Mouse (Mus musculus) thymus, postnatal 10 days (tissue): ENCODE results near the gene Suco.
A peak's percentile ranks its signal among the peaks of the same experiment; 100 is the strongest.

Experiments
- DNase-seq, 2 experiments: peaks; one replicate each; pipeline ENCODE4 v3.0.0; 2021; ENCODE audit warnings: low spot score in 2 of 2

Suco gene

DNA sequence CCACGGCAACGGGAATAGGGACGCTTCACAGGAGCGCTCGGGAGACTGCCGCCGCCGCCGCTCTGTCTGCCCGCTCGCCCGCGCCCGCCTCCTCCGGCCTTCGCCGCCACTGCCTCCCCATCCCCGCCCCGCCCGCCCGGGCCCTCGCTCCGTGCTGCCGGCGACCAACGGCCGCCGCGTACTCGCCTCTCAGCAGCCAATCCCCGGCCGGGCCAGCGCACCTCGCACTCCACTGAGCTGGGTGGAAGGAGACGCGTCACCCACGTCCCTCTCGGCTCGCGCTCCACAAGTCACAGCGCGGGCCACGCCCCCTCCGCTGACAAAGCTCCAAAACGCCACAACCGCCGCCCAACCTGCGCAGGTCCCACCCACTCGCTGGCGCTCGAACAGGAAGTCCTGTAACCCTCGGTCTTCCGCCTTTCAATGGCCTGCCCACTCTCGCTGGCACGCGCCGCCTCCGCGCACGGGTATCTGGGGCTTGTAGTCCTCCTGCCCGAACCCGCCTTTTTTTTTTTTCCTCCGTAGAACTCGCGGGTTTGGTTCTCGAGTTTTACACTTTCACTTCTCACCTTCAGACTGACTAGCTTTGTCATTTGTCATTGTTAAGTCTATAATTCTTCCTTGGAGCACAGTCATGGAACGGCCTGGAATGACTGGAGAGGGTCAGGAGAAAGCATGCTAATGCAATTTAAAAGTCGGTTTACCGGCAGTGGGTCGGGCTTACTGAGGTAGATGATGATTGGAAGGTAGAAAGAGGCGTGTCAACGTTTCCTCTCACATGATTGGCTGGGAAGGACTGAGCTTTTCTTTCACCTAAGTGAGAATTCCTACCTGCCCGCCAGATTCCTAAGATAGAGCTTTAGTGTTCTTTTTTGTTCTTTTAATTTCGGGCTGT is at the start of gene Suco:
Gene Suco (minus strand): TSS at position 130 of the 895 bp plus-strand sequence.
- DNase-seq: peak; percentile 98 to 100

DNA sequence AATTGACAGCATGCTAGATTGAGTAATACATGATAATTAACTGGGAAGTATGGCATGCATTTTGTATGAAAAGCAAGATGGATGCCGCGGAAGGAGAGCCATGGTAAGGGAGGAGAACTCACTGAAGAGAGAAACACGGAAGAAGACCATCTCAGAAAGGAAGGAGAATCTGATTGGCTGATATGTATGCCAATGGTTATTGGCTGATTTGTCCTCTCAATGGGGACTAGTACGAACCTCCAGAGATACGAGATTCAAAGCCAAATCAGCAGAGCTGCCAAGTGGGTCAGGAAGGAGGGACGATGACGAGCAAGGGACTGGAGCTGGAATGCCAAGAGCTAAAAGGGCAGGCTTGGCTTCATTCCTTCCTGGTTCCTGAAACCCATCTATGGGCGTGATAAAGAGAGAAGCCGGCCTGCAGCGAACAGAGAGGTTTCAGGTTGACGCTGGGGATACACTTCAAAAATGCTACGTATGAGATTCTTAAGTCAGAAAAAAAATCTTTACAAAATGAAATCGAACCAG is 48.9 kb upstream of the Suco start:
- DNase-seq: no peak

DNA sequence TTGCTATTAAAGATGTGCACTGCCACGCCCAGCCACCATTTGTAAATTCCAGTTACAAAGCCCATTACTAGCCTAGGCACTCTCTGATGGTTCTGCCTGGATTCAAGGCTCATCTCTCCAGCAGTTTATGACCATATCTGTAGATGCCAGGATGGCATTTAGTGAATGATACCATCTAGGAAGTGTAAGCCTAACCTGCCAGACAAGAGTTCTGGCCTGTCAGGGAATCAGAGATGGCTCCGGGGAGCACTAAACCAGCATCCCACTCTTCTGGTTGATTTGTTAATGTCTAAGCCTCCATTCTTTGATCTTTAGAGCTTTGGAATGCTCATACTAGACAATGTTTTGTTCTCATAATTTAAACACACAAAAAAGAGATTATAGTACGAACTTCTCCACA is 47.8 kb upstream of the Suco start:
- DNase-seq: no peak

DNA sequence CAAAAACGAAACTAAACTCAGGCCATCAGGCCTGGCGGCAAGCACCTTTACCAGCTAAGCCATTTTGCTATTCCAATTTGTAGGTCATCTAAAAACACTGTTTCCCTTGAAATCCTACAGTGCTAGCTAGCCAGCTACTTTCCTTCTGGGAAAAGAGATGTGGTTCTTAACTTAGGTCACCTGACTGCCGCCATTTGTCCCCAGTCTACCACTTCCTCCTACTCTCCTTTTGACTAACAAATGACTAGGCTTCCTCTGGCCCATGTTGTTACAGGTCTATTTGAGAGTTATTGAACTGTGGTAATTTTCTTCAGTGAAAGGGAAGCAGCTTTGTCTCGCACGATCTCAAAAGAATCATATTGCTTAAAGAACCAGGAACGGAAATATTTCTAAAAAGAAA is 45.4 kb upstream of the Suco start:
- no peak for DNase-seq

DNA sequence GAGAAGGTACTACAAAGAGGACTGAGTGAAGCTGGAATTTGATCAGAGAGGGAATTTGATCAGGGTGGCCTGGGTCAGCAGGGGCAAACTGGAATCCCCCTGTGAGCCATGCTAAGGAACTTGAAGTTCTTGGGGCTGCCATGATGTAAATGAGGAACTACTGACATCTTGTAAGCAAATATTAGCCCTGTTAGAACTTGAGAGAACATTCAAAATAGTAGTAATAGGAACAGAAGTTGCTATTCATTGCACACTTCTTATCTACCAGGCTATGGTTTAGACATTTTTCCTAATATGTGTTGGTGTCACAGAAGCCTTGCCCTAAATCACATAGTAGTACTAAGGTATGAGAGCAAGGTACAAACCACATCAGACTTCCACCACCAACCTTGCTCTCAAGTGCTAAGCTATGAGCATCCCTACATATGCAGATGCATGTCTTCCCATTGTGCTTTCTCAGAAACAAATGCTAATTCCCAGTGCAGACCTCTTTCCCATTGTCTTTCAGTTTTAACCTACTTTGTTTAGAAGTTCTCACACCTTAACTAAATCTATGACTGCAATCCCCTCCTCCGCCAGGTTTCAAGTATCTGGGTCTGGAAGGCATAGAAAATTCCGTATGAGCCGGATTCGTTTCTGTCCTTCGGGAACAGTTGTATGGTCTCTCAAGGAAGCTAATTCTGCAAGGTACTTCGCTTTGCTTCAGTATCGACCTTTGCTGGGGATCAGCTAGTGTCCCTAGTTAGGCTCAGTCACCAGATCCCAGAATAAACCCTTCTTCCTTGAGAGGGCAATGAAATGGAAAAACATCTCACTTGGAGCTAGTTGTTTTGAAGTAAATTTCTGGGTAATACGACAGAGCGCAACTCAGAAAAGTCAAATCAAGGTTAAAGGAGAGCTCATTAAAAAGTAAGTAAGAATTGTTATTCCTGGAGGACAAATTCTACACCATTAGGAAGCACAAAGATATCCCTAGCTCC is 44.3 kb upstream of the Suco start:
- DNase-seq: no peak

DNA sequence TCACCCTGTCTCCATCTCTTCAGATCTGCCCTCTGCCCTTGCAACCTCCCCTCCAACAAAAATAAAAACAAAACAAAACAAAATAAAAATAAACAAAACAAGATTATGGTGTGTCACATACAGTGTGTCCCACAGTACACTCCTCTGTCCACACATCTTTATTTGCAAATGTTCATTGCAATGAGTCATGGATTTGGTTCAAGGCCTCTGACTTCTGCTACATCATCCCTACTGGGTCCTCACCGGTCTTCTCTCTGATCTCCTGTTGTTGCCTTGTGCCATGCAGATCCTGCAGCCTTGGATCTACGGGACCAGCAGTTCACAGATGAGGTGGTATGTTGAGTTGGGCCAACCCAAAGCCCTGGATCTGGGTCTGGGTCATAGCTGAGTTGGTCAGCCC is 43.1 kb upstream of the Suco start:
- DNase-seq: no peak

DNA sequence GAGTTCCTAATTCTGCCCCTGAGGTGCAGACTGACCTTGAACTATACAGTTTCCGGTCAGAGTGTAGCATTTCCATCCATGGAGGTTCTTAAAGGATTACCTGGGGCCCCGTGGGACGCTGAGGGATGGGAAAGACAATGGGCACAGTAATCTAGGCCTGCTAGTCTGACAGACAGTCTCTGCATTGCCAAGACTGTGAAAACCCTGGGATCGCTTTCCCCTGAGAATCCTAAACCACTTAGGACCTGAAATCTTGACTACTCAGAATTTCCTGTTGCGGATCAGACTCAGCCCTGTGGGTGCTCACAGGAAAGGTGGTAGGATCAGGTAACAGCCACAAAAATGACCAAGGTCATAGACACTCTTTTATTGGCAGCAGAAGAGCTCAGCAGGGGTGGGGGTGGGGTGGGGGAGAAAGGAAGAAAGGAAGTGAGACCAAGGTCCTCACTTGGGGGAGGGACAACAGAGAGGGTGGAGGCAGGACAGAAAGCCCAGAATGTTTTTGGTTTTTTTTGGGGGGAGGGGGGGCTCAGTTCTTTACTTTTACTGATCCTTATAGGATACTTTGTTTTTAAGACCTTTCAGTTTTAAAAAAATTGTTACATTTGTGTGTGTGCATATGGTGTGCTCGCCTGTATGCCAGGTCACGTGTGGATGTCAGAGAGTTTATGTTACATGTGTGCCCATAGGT is 42.3 kb upstream of the Suco start:
- no peak for DNase-seq

DNA sequence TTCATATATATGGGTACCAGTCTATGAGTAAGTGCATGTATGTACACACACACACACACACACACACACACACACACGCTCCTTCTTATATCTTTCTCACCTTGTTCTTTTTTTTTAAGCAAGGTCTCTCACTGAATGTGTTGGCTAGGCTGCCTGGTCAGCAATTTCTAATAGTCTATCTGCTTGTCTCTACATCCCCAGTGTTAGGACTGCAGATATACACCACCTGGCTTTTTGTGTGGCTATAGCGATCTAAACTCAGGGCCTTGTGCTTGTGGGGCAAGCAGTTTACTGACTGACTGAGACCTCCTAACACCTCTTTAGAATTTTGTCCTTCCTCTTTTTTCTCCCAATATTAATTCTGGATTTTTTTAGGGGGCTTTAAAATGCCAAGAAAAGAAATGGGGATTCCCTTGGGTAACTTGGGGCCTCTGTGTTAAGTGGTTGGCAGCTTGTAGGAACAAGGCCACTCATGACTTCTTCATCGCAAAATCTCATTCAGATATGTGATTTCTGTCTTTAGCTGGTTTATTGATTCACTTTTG is 41.5 kb upstream of the Suco start:
- no peak for DNase-seq

DNA sequence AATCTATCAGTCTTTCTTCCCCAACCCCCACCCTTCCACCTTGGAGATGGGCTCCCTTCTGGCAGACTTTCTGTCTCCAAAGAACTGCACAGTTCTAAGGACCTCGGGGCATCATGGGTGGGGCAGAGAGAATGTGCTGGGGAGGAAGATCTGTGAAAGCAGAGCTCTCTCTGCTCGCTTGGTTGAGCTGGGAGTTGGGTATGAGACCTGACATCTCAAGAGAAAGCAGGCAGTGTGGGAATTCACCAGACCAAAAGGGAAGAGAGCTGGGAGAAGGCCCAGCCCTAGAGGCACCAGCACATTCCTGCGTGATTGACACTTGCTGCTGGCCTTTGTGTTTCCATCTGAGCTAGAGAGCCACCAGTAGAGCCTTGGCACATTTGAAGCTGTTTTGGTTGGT is 39.6 kb upstream of the Suco start:
- no peak for DNase-seq

DNA sequence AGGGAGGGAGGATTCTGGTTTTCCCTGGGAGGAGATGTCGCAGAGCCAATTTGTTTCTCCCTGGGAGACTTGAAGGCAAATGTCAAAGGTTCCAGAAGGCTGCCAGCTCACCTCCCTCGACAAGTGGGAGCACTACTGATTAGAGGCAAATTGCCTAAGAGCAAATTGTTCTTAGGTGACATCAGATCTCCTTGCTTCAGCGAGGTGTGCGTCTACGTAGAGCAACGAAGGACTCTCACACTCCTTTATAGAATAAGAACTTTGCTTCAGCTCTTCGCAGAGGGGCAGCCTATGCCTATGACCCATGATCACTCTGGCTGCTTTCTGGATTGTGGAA is 37.1 kb upstream of the Suco start:
- DNase-seq: no peak

DNA sequence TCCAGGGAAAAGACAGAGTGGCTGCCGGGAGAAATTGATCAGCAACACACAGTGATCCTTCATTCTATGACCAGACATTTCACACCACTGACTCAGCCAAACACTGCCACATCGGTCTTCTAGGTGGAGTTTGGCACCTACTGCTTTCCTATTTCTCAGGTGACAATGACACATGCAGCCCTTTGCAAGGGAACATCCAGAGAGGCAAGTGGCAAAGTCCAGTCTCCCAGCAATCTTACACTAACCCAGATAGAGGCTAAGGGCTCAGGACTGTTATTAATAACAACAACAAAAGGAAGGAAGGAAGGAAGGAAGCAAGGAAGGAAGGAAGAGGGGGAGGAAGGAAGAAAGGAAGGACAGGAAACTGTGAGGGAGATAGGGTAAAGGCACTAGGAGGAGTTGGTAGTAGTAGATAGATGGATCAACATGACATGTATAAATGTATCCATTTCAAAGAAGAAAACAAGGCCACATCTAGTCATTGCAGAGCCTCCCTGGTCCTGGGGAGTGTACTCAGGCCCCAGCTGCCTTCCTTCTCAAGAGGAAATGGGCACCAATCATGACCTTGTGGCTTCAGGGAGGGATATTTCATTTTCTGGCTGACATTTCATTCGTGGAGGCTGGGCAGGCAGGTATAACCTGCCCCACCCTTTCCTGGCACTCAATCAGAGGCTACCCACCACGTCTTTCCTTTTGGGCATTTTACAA is 36.6 kb upstream of the Suco start:
- DNase-seq: no peak

DNA sequence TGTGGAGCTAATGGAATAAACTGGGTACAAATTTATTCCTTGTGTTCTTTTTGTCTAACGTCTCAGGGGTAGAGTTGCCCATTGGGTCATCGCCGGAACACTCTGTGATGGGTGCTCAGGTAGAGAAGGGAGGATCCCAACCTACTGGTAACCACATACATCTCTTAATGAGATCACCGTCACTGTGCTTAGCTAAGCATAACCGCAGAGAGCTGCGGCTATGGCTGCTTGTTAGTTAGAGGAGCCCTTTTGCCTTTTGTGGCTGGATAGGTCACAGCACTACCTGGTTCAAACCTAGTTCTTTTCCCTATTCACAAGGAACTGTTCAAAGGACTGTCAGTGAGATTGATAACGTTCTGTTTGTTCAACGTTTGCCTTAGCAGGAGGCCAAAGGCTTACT is 32.6 kb upstream of the Suco start:
- DNase-seq: no peak

DNA sequence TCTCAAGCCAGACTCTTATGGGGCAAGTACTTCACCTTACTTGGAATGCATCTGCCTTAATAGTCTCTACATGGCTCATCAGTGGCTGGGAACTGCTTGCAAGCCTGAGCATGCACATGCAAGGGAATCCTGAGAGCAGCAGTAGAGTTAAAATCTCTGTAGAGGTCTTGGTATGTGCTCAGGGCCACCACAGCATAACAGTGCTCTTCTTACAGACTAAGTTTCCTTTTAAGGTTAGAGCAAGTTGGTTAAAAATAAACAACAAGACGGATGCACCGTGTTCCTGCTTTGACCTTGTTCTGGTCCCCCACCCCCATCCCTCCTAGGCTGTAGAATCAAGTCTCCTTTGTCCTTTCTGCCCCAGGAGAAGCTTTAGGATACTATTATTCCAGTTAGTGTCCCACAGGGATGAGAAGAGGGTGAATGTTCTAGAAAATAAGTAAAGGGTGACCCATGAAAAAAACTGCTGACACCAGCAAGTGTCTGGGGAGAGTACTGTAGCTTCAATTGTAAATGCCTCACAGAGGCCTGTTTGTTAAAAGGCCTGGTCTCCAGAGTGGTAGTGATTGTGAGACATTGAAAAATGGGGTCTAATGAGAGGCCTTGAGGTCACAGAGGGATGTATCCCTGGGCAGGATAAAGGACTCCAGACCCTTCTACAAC is 31.4 kb upstream of the Suco start:
- no peak for DNase-seq

DNA sequence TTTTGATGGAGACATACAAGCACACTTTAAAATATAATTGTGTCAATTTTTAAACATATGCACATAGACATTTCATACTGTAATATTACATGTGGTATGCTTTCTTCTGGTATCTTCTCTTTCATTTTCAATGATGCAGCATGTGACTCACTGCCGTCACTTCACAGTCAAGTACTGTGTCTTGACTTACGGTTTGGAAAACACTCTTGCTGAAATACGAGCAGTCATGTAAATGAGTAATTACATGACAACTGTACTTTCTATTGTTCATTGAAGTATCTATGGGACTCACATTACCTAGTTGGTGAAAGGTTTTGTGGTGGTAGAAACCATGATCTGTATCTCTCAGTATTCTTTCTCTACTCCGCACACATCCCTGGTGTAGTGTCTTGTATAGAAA is 30.6 kb upstream of the Suco start:
- DNase-seq: no peak

DNA sequence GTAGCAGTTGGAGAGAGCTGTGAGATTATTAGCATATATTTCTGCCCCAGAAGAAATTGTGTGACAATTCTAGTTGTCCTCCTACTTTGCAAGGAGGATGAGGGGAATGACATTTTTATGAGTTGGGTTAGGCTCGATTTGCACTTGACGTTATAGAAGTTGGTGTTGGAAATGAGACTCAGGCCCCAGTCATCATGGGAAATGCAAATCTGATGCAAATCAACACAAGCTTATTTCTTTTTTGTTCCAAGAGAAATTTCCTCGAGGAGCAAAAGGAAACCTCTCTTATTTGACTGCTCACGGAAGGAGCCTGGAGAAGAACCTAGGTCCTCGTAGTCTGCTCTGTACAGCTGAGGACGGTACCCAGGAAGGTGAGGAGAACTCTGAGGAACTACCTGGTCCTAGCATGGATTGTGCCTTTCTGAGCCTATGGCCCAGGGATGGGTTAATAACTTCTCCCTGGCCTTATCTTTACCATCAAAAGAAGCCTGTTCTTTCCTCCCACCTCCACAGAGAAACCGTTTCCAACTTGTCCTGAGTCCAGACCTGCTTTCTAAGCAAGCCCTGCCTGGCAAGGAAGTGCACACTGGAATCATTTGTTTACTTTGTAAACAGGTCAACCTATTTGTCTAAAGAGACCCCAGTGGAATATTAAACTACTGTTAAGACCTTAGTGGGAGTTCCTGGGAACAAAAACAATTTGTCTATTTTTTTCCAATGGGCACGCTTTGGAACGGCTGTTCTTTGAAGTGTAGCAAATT is 26.4 kb upstream of the Suco start:
- DNase-seq: no peak

DNA sequence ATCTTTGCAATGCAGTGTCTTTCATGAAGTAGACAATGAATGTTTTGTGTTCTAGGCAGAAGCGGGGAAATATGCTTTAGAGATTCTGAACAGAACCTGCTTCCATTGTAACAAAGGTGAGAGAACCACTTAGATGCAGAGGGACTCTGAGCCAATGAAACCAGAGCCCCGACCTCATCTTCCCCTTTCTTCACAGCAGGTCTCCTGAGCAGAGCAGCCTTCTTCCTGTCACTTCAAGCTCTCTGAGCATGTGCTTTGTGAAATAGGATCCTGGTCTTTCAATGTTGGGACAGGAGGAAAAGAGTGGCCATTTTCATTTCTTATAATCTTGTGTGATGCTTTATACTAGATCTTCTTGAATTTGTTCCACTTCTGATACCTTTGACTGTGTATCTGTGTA is 23.6 kb upstream of the Suco start:
- no peak for DNase-seq

DNA sequence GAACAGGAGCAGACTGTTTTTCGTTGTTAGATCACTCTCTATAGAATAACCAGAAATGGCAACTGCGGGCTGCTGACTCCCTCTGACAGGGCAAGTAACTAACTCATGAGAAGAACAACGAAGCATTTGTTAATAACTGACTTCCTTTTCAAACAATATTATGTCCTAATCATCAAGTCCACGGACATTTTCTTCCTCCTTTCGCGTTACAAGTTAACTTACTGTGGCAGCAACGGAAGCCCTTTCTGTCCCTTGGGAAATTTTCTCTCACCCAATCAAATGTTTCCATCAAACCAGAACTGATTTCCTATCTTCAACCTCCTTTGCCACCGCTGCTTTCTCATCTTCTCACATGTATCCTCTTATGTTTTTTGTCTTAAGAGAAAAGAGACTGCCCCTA is 20.8 kb upstream of the Suco start:
- no peak for DNase-seq

DNA sequence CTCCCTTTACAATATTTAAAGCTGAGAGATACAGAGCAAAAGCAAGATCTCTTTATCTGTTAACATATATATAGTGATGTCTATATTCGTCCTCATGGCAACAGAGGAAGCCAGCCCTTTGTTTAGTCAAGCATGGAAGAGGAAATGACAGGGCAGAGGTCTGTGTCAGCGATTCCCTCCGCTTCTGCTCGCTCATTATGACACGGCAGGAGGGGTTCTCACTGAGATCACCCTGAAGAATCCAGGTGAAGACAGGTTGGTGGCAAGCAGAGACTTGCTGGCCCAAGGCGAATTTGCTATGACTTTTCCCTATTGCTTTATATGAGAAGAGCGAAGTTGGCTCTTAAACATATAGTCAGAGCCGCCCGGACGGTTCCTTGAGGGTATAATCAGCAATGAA is 19.6 kb upstream of the Suco start:
- DNase-seq: no peak

DNA sequence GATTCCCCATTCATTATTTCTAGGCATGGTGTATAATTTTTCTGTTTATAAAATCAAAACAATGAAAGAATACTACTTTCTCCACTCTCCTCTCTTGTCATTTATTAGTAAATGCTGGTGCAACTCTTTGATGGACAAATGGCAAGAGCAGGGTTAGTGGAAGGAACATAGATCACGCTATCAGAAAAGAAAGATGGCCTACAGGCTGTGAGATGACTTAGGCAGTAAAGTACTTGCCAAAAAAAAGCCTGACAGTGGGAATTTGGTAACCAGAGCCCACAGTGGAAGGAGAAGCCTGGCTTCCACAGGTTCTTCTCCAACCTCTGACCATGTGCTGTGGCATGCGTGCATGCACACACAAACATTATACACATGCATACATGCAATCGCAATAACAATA is 18.5 kb upstream of the Suco start:
- DNase-seq: no peak

DNA sequence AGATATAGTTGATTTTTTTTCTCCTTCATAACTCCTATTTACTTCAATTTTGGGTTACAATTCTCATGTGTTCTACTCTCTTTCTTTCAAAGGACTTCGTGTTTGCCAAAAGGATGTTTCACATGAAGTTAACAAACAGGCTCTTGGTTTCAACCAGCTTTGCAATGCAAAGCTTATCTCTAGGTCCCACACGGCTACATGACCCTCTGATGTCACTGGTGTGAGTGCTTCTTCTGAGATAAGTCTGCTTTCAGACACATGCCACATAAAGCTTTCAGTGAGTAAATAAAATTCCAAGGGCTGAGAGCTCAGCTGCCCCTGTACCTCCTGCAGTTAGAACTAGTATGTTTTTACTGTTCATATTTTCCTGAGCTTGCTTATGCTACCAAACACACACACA is 18.1 kb upstream of the Suco start:
- no peak for DNase-seq
